Mouse (Mus musculus) neural tube, embryonic 11.5 days (tissue): ENCODE results near the gene Bco2. TPM values are rescaled to one million over a fixed set of nuclear protein-coding genes. Genes with fewer than 3 reads are reported as not detected.

Experiments
- polyA plus RNA-seq: library from polyadenylated mRNA; unstranded; fragments of >200 nt; fragmentation: Nextera tagmentation; extraction: Ambion mirVana; gene quantifications from 2 replicates; pipeline ENCODE4 v1.2.1, GENCODE M21; 2014

Bco2 gene
- polyA plus RNA-seq, 1 experiment from 2014 or later: 0.15 TPM

Other genes with a start within 250 kb of the Bco2 start
- 171 and 197 TPM in 2 replicates for gene Rpl10-ps3, start 210.2 kb downstream of the Bco2 start, polyA plus RNA-seq
- gene Plet1, start 60.7 kb downstream of the Bco2 start, polyA plus RNA-seq: 0.49 and 0.51 TPM in 2 replicates
- gene Pts, start 26.5 kb downstream of the Bco2 start, polyA plus RNA-seq: 75.2 and 80.0 TPM in 2 replicates
- 4.7 and 6.4 TPM in 2 replicates for gene Il18, start 354 bp downstream of the Bco2 start, polyA plus RNA-seq
- 0.28 TPM in 1 of 2 replicates, not detected in the other for gene Tex12, start 6.1 kb upstream of the Bco2 start, polyA plus RNA-seq
- gene Sdhd, start 48.6 kb upstream of the Bco2 start, polyA plus RNA-seq: 273 and 281 TPM in 2 replicates
- 305 and 307 TPM in 2 replicates for gene Timm8b, start 48.7 kb upstream of the Bco2 start, polyA plus RNA-seq
- gene Pih1d2, start 62.1 kb upstream of the Bco2 start, polyA plus RNA-seq: 4.7 and 5.9 TPM in 2 replicates
- 28.8 and 29.2 TPM in 2 replicates for gene Nkapd1, start 62.3 kb upstream of the Bco2 start, polyA plus RNA-seq
- 70.6 and 74.9 TPM in 2 replicates for gene Dlat, start 104.6 kb upstream of the Bco2 start, polyA plus RNA-seq
- gene Dixdc1, start 184.3 kb upstream of the Bco2 start, polyA plus RNA-seq: 27.4 and 33.0 TPM in 2 replicates
- gene 2310030G06Rik, start 191.4 kb upstream of the Bco2 start, polyA plus RNA-seq: 1.1 and 1.3 TPM in 2 replicates
- gene Cryab, start 196.1 kb upstream of the Bco2 start, polyA plus RNA-seq: 12.8 and 14.4 TPM in 2 replicates
- gene Hspb2, start 197.2 kb upstream of the Bco2 start, polyA plus RNA-seq: 8.4 and 8.6 TPM in 2 replicates
- gene Fdxacb1, start 213.1 kb upstream of the Bco2 start, polyA plus RNA-seq: 10.5 and 10.6 TPM in 2 replicates
- gene Alg9, start 219.8 kb upstream of the Bco2 start, polyA plus RNA-seq: 46.3 and 46.9 TPM in 2 replicates
- 34.2 and 43.1 TPM in 2 replicates for gene 1110032A03Rik, start 220.3 kb upstream of the Bco2 start, polyA plus RNA-seq